Mouse (Mus musculus): ENCODE results near the gene Gas2.

DNA sequence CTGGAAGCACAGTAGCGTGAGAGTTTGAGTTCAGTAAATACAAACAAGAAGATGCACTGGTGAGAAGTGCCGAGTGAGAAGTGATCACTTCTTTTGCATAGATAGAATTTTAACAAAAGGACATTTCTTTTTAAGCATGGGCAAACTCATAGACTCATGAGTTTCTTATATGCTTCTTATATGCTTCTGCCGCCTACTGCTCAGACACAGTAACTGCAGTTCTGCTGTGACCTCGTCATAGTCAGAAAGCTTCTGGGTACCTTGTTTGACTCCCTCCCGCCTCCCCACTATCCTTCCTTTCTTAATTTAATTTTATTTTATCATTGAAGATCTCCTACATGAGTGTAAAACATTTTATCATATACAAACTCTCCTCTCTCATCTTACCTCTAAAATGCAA lies 117.5 kb downstream of the Gas2 start:
- TF ChIP-seq MAFK (IDR thresholded peaks at IDR 0.05; ENCODE audit: insufficient read depth, low read depth, low read length) (no peak), CHD2 (IDR thresholded peaks at IDR 0.05; ENCODE audit: low read depth, low read length) (no peak)

Measured in ES-E14 (cell line).